Mouse (Mus musculus) neutrophil, adult 65 days (primary cell): ENCODE measurements around the gene Retn. TPM values are rescaled to one million over a fixed set of nuclear protein-coding genes. Genes with fewer than 3 reads are reported as not detected.

ENCODE experiments used
- total RNA-seq: library from RNA; stranded (reverse); gene quantifications from 2 replicates; pipeline ENCODE4 v1.2.4, GENCODE M21; 2023

Retn gene
- total RNA-seq = 1.4 and 1.9 TPM in 2 replicates

DNA sequence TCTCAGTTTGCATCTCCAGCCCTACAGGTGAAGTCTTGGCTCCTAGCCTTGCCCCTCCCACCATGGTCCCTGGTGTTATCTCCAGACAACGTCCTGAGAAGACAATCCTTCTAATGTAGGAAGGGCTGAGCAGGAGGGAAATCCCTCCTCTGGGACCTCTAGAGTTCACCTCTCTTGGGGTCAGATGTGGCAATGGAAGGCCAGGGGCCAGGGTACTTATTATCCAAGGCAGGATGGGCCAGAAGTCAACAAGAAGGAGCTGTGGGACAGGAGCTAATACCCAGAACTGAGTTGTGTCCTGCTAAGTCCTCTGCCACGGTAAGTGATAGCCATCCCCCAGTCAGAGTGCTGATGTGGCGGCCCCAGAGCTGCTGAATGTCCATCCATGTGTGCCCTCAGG lies at the start of gene Retn:
Gene Retn, plus strand, starts transcription at position 245 of the 400 bp plus-strand sequence.

DNA sequence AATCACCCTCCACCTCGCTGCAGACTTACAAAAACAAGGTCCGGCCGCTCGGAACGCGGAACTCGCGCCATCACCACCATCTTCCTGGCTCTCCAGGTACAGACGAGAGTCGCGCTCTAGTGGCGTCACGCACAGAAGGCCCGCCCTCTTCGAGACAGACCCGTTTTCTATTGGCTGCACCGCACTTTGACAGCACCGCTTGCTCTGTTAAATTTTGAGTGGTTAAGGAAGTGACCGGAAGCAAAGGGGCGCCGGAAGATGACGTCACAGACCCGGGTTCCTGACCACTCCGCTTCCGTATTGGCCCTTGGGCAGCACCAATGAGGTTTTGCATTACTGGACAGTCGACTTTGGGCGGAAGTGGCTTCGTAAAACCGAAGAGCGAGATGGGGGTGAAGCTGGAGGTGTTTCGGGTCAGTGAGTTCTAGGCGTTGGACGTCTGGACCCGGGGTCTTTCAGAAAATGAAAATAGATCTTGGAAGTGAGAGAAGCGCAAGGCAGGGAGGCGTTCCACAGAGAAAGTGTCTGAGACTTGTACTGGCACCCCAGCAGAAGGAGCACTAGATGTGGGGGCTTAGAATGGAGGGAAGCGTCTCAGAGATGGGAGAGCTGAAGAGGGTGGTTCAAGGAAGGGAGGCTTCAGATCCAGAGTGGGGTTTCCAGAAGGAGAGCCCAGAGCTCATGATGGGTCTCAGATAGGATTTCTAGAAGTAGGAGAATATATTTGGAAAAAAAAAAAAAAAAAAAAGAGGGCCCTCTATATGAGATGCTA lies 34.2 kb upstream of the Retn start, which contains the start of the genes Xab2 and Pet100:
Gene Xab2, minus strand, starts transcription at position 118 of the 772 bp plus-strand sequence.
Gene Pet100, plus strand, starts transcription at position 350 of the 772 bp plus-strand sequence.

DNA sequence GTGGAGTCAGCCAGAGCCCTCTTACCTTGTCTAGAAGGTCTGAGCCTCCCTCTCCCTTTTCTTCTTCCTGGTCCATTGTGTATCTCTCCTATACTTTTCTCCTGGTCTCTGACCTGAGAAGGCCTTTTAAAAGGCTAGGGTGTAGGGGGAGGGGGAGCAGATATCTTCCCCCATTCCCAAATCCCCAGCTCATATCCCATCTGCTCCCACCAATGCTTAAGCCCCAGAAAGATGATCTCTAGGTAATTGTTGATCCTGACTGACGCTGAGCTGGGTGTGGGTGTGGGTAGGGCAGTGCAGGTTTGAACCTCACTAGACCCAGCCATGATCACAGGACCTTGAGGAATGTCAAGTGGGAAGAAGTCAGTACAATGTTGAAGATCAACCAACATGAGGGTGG lies 30.1 kb upstream of the Retn start, which contains the start of gene Pcp2:
Gene Pcp2, minus strand, starts transcription at position 101 of the 400 bp plus-strand sequence.

DNA sequence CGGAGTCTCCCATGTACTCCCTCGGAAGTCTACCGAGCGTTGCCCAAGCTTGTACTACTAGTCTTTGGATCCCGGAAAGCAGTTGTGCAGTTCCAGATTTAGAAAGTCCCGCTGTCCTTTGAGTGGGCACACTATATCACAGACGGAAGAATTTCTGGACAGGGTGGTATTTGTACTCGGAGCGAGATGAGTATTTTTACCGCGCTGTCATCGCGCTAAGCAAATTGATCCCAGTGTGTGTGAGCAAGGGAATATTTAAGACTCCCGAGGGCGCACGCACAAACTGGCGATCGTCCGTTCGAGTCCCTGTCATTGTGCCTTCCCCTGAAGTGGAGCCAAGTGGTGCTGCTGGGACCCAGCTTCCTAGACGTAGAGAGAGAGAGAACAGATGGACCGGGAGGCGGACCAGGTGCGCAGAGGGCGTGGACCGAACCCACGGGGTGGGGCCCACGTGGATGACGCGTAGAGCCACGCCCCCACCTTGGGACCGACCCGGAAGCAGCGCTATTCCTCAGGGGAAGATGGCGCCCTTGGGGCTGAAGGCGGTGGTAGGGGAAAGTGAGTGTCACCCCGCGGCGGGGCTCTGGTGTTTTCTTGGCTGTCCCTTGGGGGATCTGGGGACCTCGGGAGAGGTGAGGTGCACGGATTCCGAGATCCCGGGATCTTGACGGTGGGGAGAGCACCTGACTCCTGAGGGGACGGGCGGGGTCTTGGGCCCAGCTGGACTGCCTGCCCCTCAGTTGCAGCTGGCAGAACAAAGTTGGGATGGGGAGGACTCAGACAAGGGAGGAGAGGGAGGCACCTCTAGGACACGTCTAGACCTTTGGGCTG lies 24.7 kb upstream of the Retn start, which contains the start of gene Stxbp2:
Gene Stxbp2, plus strand, starts transcription at position 309 of the 831 bp plus-strand sequence.

DNA sequence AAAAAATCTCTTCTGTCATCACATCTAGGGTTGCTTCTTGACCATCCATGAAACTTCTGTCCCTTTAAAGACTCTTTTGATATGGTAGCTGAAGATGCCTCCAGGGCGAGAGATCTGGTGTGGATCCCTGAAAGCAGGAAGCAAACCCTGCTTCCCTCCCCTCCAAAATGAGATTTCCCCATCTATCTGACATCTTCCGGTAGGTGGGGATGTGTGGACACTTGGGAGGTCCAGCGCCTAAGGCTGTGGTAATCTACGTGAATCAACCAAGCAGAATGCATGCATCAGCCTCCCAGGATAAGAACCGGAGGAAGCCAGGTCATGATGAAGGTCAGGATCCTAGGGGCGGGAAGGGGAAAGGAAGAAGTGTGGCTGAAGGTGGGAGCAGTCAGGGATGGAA lies 9.9 kb downstream of the Retn start, which contains the start of gene Mcemp1:
Gene Mcemp1, plus strand, starts transcription at position 248 of the 400 bp plus-strand sequence.

DNA sequence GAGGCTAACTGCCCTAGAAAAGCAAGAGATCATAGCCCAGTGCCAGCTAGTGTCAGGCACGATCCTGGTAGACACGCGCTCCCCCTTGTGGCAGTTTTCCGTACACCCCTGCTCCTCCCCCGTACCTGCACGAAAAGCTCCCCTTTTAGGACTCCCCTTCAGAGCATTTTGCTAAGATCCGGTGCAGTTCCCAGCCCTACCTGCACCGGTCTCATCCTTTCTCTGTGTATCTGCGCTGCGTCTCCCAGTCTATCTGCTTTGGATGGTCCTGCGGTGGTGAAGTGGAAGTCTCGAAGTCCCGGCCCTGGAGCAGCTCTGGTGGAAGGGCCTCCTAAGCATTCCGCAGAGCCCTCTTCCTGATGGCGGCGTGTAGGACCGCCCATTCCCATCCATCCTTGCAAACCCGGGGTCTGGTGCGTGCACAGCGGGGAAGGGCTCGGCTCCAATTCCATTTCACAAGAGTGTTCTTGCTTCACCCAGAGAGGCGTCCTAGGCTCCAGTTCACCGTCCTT lies 16.5 kb downstream of the Retn start, which contains the start of gene Fcor:
Gene Fcor, minus strand, starts transcription at position 383 of the 512 bp plus-strand sequence.

DNA sequence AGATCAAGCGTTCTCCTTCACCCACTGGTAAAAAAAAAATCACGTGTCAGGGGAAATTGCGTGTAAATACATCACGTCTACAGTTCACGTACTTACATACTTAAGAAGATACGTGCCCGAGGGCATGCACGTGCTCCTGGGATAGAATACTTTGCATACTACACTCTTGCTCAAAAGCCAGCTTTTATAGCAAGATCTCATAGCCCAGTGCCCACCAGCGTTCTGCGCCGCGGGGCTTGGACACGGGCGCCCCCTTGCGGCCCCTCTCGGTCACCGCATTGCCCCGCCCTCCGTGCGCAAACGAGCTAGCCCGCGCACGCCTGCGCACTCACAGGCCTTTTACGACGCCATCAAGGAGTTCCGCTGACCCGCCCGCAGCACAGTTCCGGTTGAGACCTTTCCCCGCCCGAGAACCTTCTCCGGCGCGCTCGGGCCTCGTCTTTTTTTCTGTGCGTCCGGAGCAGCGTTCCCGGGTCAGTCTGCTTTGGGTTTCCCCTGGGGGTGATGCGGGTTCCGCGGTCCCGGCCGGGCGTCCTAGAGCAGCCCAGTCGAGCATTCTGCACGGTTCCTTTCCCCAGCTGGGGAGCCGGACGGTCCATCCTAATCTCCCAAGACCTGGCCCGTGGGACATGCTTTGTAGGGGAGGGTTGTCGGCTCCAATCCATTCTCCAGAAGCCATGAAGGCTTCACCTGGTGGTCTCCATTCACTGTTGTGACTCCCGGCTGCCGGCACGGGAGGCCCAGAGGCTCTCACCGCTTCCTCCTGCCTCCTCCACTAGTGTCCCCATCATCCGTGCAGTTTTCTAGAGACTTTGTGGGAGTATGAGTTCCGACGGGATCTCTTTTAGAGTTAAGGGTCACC lies 20.8 kb downstream of the Retn start, which contains the start of gene Trappc5:
Gene Trappc5, plus strand, starts transcription at position 169 of the 862 bp plus-strand sequence.

DNA sequence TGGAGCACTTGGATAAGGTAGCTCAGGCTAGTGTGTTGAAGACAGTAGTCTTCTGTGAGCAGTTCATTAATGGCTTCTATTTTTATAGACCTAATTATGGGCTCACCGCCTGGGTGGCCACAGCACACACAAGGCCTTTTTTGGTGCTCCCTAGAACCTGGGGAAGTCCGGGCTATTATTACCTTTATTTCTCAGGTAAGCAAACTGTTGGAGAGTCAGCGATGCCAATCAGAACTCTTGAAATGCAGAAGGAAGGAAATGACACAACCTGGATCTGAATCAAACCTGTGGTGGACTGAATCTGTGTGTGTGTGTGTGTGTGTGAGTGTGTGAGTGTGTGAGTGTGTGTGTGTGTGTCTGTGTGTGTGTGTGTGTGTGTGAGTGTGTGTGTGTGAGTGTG lies 38.6 kb downstream of the Retn start, which contains the start of gene Fcer2a:
Gene Fcer2a, minus strand, starts transcription at position 55 of the 400 bp plus-strand sequence.

Other genes with a start within 250 kb of the Retn start
- gene Pex11g, start 188.1 kb upstream of the Retn start, total RNA-seq = 0.50 and 1.0 TPM in 2 replicates
- 1.7 and 3.9 TPM in 2 replicates for gene Tex45, start 184.9 kb upstream of the Retn start, total RNA-seq
- gene Zfp358, start 162.6 kb upstream of the Retn start, total RNA-seq = 3.0 and 5.0 TPM in 2 replicates
- 26.7 and 31.6 TPM in 2 replicates for gene Mcoln1, start 155.3 kb upstream of the Retn start, total RNA-seq
- gene Pnpla6, start 140.4 kb upstream of the Retn start, total RNA-seq = 20.0 and 20.5 TPM in 2 replicates
- not detected in 2 replicates for gene C330021F23Rik, start 87.8 kb upstream of the Retn start, total RNA-seq
- gene Camsap3, start 68.5 kb upstream of the Retn start, total RNA-seq = 0.16 TPM in 1 of 2 replicates, not detected in the other
- gene Xab2, start 34.5 kb upstream of the Retn start, total RNA-seq = 45.1 and 47.4 TPM in 2 replicates
- gene Pet100, start 34.2 kb upstream of the Retn start, total RNA-seq = 122 and 124 TPM in 2 replicates
- not detected in 2 replicates for gene Pcp2, start 30.2 kb upstream of the Retn start, total RNA-seq
- gene Stxbp2, start 24.8 kb upstream of the Retn start, total RNA-seq = 317 and 390 TPM in 2 replicates
- gene Mcemp1, start 10.0 kb downstream of the Retn start, total RNA-seq = 329 and 340 TPM in 2 replicates
- gene Fcor, start 16.6 kb downstream of the Retn start, total RNA-seq = 4.6 and 5.0 TPM in 2 replicates
- 10.4 and 12.5 TPM in 2 replicates for gene Trappc5, start 20.5 kb downstream of the Retn start, total RNA-seq
- 0.18 and 0.35 TPM in 2 replicates for gene Fcer2a, start 38.4 kb downstream of the Retn start, total RNA-seq
- gene Clec4g, start 64.9 kb downstream of the Retn start, total RNA-seq = not detected in 2 replicates
- 2.9 and 4.1 TPM in 2 replicates for gene Cd209a, start 93.2 kb downstream of the Retn start, total RNA-seq
- not detected in 2 replicates for gene Cd209e, start 198.5 kb downstream of the Retn start, total RNA-seq
- not detected in 2 replicates for gene Cd209d, start 222.8 kb downstream of the Retn start, total RNA-seq